Mouse (Mus musculus) cerebellum, adult 2 months (tissue): ENCODE measurements at regions not wholly inside any gene's neighbourhood (a gene's known extent, or its start where the extent isn't known, plus 50 kb on each side); places are given as distances from the start of the nearest gene placed in this dataset.

Experiments used
- CTCF ChIP-seq: fragments of 200-500 bp; IDR thresholded peaks from 2 replicates; pipeline ENCODE4 v1.5.1; 2011; ENCODE audit warnings: low read depth, mild to moderate bottlenecking, control low read depth, low read length, moderate library complexity, borderline replicate concordance; ENCODE audit not compliant: insufficient read depth
- POLR2A ChIP-seq: fragments of 200-500 bp; IDR thresholded peaks from 2 replicates; pipeline ENCODE4 v1.6.1; 2011; ENCODE audit warnings: low read length, control low read depth, borderline replicate concordance; ENCODE audit not compliant: insufficient read depth

- no peak for TF ChIP-seq POLR2A
- TF ChIP-seq CTCF: no peak
Observed at GRCm38 (mm10) chr17:45910245-45910644, 121.9 kb downstream of the Vegfa start.
